ENCODE assay signal across 17 mouse cellular contexts in the genomic region with DNA sequence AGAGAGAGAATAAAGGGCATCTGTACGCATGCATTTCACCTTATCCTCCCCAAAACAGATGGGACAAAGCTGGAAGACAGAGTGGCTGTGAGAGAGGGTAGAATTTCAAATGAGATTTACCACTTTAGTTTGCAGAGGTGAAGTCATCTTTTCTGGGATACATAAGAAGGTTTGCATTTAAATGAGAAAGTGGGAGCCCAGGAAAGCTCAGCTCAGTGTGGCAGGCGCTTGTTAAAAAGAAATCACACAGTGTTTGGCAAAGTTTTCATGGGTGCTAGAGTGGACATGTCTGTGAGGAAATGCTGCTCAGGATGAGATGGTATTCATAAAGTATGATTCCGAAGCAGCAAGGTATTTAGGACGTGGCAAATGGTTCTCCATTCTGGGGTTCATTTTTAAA.
"Had no signal": no experiment of that assay in that cellular context is flagged by ENCODE, and none has a peak within 500 bp of the region (broad histone marks: within the 10 kb centered on the region; RNA-seq: fewer than 3 reads in every experiment).

No protein-coding gene starts in this region.

- DNase-seq: left cerebral cortex, postnatal 4 days; liver; liver, embryonic 13.5 days; liver, postnatal 0 days; lung, adult 18-20 months; lung, adult 2 months; lung, embryonic 14.5 days; lung, postnatal 10 days; lung, postnatal 14 days; lung, postnatal 36 days; lung, postnatal 4 days; midbrain, embryonic 14.5 days had no signal

- ATAC-seq: liver, embryonic 12.5 days; liver, postnatal 0 days; lung, postnatal 0 days; midbrain, embryonic 13.5 days; midbrain, embryonic 15.5 days; midbrain, embryonic 16.5 days had no signal
